Mouse (Mus musculus) layer of hippocampus, postnatal 36 days (tissue): ENCODE data around the gene Tmem35b. TPM values are rescaled to one million over a fixed set of nuclear protein-coding genes. Genes with fewer than 3 reads are reported as not detected.

Experiments
- DNase-seq, 2 experiments: peaks; one replicate each; pipeline ENCODE4 v3.0.0; 2022
- total RNA-seq, 2 experiments: library from RNA; stranded (reverse); gene quantifications; 2 replicates each; pipeline ENCODE4 v1.2.3; 2021

Tmem35b gene
- total RNA-seq, 2 experiments from 2014 or later = 4.6 to 4.9 TPM

GRCm38 (mm10) chr4:127168211-127168913 is 44.9 kb downstream of the Tmem35b start:
- DNase-seq = peak; percentile 67 to 73

GRCm38 (mm10) chr4:127168914-127169345 is 45.4 kb downstream of the Tmem35b start, which contains the start of gene Dlgap3:
Dlgap3 (plus strand) TSS chr4:127169204.
- DNase-seq = no peak

- DNase-seq = no peak
These were observed 46.1 kb downstream of the Tmem35b start for GRCm38 (mm10) chr4:127169346-127170221.

DNA sequence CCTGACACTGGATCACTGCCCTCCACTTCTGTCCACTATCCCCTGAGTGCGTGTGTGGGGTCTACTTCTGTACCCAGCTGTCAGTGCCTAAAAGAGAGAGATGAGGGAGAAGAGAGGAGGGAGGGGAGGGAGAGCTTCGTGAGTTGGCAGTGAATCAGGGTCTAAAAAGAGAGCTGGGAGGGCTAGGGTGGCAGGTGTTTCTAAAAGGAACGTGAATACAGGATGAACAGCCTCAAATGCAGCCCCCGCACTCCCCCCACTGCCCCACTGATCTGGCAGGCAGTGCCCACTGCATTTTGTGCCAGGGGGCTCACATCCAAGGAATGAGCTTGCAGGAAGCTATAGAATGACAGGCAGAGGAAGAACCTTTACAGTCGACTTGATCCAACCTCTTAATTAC is 47.4 kb downstream of the Tmem35b start:
- no peak for DNase-seq

DNA sequence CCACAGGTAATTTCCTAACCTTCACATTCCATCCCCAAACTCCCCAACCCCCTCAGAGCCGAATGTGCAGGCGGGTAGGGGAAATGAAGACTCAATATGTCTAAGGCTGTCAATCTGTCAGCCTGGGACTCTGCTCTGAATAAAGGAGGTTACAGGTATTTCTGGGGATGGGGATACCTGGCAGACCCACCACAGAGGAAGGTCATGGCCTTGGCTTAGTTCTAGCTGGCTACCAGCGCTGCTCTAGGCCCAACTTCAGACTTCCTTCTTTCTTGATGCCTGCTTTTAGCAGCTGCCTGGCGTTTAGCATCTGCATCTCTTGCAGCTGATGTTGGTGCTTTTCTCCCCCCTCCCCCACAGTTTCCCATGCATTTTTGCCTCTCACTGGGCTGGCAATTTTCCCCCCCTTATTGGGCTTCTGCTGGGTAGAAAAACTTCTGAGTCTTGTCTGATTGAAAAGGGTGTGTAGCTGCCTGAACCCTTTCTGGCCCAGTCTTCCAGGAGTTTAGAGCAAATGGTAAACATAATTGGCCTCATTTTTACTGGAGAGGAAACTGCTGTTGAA is 47.9 kb downstream of the Tmem35b start:
- DNase-seq = no peak

GRCm38 (mm10) chr4:127172119-127172518 is 48.6 kb downstream of the Tmem35b start:
- no peak for DNase-seq

DNA sequence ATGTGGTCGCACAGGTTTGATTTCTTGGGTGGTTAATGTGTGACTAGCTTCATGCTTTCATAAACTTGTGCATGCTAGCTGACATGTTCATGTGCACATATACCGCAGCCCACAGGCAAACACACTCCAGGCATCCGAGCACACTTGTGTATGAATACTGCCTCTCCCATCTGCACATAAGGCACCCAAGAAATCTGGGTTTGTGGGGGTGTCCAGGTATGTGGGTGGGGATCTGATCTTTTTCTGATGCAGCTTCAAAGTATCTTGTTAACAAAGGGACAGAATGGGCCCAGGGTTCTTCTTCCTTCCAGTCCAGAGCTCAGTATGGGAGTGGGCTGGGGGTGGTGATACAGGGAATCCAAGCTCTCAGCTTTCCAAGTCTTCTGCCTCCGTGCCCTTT is 49.1 kb downstream of the Tmem35b start:
- DNase-seq = no peak

DNA sequence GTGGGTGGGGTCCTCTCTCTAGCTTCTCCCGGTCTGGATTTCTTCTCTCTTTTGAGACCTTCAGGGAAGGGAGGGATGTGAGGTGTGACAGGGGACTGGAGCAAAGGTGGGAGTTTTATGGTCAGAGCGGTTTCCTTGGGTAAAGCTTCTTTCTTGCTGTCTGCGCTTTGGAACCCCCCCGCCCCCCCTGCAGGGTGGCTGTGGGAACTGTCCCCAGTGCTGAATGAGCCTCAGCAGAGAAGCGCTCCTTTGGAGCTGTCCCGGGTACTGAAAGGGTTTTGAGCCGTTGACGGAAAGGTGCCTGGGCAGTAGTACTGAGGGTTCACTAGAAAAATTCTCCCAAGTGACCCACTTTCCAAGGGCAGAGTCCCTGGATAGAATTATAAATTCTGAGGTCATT is 50.0 kb downstream of the Tmem35b start:
- no peak for DNase-seq

DNA sequence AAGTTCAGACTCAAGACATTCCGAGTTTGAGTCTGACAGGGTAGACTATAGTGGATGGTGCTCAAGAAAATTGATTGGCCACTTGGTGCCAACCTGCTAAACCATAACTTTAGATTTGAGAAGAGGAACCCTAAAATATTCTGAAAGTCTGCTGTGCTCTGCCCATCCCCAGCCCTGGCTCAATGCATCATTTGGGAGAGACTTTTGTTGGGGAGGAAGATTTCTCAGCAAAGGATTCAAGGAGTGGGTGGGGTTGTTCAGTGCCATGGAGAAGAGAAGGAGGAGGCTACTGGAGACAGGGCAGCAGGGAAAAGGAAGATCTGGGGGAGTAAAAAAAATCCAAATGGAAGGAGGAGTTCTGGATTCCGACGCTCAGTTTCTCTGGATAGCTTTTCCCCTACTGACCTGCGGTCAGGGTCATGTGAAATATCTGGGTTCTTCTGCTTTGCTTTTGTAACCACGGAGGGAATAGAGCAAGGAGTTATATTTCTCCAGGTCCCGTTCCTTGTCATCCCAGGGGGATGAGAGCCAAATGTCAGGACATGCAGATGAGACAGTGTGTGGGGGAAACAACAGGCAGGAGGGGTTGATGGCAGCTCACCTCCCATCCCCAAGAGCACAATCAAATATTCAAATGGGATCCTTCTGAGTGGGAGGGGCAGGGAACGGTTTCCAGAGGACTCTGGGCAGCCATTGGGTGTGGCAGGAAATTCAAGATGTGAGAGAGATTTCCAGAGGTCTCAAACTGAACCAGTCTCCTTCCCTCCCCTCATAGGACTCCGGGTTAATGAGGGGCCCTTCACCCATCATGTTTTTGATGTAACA is 50.8 kb downstream of the Tmem35b start:
- no peak for DNase-seq

- DNase-seq = peak in 1 of 2 experiments; percentile 70
These were observed 51.4 kb downstream of the Tmem35b start for GRCm38 (mm10) chr4:127174900-127175278.

DNA sequence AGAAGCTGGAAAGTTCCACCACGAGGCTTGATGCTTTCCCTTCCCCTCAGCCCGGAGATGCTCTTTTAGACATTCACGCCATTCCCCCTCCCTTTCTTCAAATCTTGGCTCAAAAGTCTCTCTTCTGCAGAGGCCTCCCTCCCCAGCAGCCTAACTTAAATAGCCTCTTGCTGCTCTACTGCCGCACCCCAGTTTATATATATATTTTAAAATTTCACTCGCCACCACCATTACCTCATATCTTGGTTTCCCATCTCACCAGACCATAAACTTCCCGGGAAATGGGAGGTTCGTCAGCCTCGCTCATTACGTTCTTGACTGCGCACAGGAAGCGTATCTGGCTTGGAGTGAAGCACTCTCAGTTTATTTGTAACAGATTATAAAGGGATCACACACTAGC is 54.5 kb downstream of the Tmem35b start:
- peak in 1 of 2 experiments; percentile 1 for DNase-seq

GRCm38 (mm10) chr4:127178671-127179070 is 55.2 kb downstream of the Tmem35b start:
- DNase-seq = no peak

Other genes with a start within 250 kb of the Tmem35b start
- gene Zmym4, start 155.6 kb upstream of the Tmem35b start, total RNA-seq = 10 to 100 TPM; 51.2 to 54.5 TPM
- gene Sfpq, start 102.4 kb upstream of the Tmem35b start, total RNA-seq = 100 to 1,000 TPM; 265 to 324 TPM
- 10 to 100 TPM; 13.6 to 14.1 TPM for gene Zmym1, start 62.5 kb upstream of the Tmem35b start, total RNA-seq
- gene Zmym6, start 46.3 kb upstream of the Tmem35b start, total RNA-seq = 10 to 100 TPM; 45.2 to 51.2 TPM
- 100 to 1,000 TPM; 283 to 287 TPM for gene Dlgap3, start 45.5 kb downstream of the Tmem35b start, total RNA-seq
- 10 to 100 TPM; 51.2 to 59.5 TPM for gene Smim12, start 120.1 kb downstream of the Tmem35b start, total RNA-seq
- 1 to 10 TPM; 1.5 to 2.1 TPM for gene Gja4, start 190.3 kb downstream of the Tmem35b start, total RNA-seq
- gene Gjb3, start 207.2 kb downstream of the Tmem35b start, total RNA-seq = under 1 TPM; 0.30 to 0.50 TPM
- under 1 TPM in 1 of 2 experiments, not detected in 1; 0.25 TPM for gene Gjb4, start 230.4 kb downstream of the Tmem35b start, total RNA-seq
- not detected for gene Gjb5, start 234.5 kb downstream of the Tmem35b start, total RNA-seq